Mouse (Mus musculus): Measurements from ENCODE around the gene Prkcq. TPM values are rescaled to one million over a fixed set of nuclear protein-coding genes. Genes with fewer than 3 reads are reported as not detected.

Prkcq gene
- polyA plus RNA-seq (2014; fragmentation: Nextera tagmentation; extraction: Ambion mirVana): 11.9 and 13.0 TPM in 2 replicates

DNA sequence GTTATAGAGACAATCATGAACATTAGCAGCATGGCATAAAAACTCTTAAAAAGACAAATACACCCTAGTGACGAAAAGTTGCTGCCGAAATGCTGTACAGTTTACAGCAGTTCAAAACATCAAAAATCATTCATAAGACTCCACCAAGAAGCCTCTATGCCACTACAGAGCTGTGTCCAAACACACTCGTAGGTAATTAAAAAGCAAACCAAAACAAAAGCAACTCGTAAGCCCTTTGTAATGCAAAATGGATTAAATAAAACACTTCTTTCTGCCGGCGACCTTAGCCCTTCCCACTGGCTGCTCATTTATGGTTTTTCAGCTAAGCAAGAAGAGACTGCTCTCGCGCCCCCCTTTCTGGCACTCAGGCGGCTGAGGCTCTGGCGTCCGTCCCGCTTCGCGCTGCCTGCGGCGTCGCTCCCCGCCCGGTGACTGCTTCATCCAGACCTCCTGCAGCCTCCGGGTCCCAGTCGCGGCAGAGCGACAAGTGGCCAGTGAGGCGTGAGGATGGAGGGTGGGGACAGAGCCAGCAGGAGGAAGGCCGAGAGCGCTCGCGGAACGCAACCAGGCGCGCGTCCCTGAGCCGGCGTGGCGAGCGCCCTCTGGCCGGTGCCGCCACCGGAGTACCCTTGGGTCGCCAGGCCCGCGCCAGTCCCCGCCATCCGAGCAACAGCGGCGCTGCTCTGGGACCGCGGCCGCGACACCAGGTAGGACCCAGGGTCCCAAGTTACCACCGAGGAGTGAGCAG, at the start of gene Prkcq:
TSS of gene Prkcq (plus strand) at position 355 of the 748 bp plus-strand sequence.
- H3K4me1 ChIP-seq (replicated peaks; ENCODE audit: control insufficient read depth, insufficient read depth, low read length): peaks cover 3% of the 10 kb centered on the region
- no peaks in the 10 kb centered on the region for H3K9me3 ChIP-seq (ENCODE audit: control insufficient read depth, low read length)
- H3K4me3 ChIP-seq (ENCODE audit: low read depth, low read length): peak within 1 kb of the TSS; percentile 53
- peak within 1 kb of the TSS; percentile 73 for H3K4me2 ChIP-seq
- ATAC-seq (replicated peaks; ENCODE audit: low FRiP score) (peak; percentile 82), DNase-seq (ENCODE audit: low spot score) (peak; percentile 69)
- WGBS: 3% methylated on average over 51 of the region's 51 CpGs
- H3K9ac ChIP-seq (ENCODE audit: low read depth, low read length): peak within 1 kb of the TSS; percentile 58
- H3K27ac ChIP-seq (ENCODE audit: low read depth, low read length): peak within 1 kb of the TSS; percentile 62
- no peaks in the 10 kb centered on the region for H3K27me3 ChIP-seq (replicated peaks; ENCODE audit: control insufficient read depth, insufficient read depth, low read length)
- H3K36me3 ChIP-seq (ENCODE audit: control insufficient read depth, insufficient read depth, low read length): no peaks in the 10 kb centered on the region

GRCm38 (mm10) chr2:11130881-11131280, 41.0 kb upstream of the Prkcq start:
- Histone ChIP-seq H3K9ac (ENCODE audit: low read depth, low read length) (no peak overlapping the region), H3K4me3 (ENCODE audit: low read depth, low read length) (no peak overlapping the region), H3K9me3 (ENCODE audit: control insufficient read depth, low read length) (no peaks in the 10 kb centered on the region), H3K36me3 (ENCODE audit: control insufficient read depth, insufficient read depth, low read length) (no peaks in the 10 kb centered on the region), H3K4me1 (replicated peaks; ENCODE audit: control insufficient read depth, insufficient read depth, low read length) (no peaks in the 10 kb centered on the region), H3K27ac (ENCODE audit: low read depth, low read length) (no peak overlapping the region), H3K4me2 (no peak overlapping the region), H3K27me3 (replicated peaks; ENCODE audit: control insufficient read depth, insufficient read depth, low read length) (no peaks in the 10 kb centered on the region)
- ATAC-seq (replicated peaks; ENCODE audit: low FRiP score) (no peak), DNase-seq (ENCODE audit: low spot score) (no peak)
- WGBS: 87% methylated on average over 12 of the region's 12 CpGs

DNA sequence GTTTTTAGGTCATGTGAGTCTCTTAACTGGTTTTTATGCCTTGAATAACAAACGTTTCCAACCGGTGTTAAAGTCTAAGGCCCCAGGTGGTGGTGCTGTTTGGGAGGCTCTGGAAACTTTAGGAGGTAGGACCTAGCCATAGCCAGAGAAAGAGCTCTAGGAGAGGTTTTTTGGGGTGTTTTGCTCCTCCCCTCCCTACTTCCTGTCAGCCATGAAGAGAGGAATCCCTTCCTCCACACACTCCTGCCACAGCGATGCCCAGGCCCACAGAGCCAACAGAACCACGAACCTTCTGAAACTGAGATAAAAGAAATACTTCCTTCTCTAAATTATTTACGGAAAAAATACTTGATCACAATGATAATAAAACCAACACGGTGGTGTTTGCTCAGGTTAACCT, 36.2 kb upstream of the Prkcq start:
- H3K9ac ChIP-seq (ENCODE audit: low read depth, low read length): no peak overlapping the region
- 40% methylated on average over 6 of the region's 6 CpGs for WGBS
- H3K4me2 ChIP-seq: no peak overlapping the region
- DNase-seq (ENCODE audit: low spot score): no peak
- no peaks in the 10 kb centered on the region for H3K9me3 ChIP-seq (ENCODE audit: control insufficient read depth, low read length)
- H3K4me1 ChIP-seq (replicated peaks; ENCODE audit: control insufficient read depth, insufficient read depth, low read length): no peaks in the 10 kb centered on the region
- H3K4me3 ChIP-seq (ENCODE audit: low read depth, low read length): no peak overlapping the region
- no peaks in the 10 kb centered on the region for H3K36me3 ChIP-seq (ENCODE audit: control insufficient read depth, insufficient read depth, low read length)
- ATAC-seq (replicated peaks; ENCODE audit: low FRiP score): no peak
- H3K27me3 ChIP-seq (replicated peaks; ENCODE audit: control insufficient read depth, insufficient read depth, low read length): no peaks in the 10 kb centered on the region
- no peak overlapping the region for H3K27ac ChIP-seq (ENCODE audit: low read depth, low read length)

DNA sequence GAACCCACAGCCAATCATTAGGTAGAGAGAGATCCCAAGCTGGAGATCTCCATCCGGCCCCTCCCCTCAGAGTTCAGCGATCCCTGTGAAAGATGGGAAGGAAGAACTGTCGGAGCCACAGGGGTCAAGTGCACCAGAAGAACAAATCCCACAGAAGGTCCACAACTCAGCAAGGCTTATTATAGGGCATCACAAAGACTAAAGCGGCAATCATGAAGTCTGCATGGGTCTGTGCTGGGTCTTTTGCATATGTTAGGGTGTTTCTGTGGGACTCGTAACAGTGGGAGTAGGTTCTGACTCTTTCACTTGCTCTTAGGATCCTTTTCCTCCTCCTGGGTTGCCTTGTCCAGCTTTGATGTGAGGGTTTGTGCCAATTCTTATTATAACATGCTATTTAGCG, 33.8 kb upstream of the Prkcq start:
- ATAC-seq (replicated peaks; ENCODE audit: low FRiP score) (no peak), DNase-seq (ENCODE audit: low spot score) (no peak)
- no peaks in the 10 kb centered on the region for H3K4me1 ChIP-seq (replicated peaks; ENCODE audit: control insufficient read depth, insufficient read depth, low read length)
- H3K4me2 ChIP-seq: no peak overlapping the region
- H3K9ac ChIP-seq (ENCODE audit: low read depth, low read length): no peak overlapping the region
- no peaks in the 10 kb centered on the region for H3K27me3 ChIP-seq (replicated peaks; ENCODE audit: control insufficient read depth, insufficient read depth, low read length)
- H3K27ac ChIP-seq (ENCODE audit: low read depth, low read length): no peak overlapping the region
- H3K4me3 ChIP-seq (ENCODE audit: low read depth, low read length): no peak overlapping the region
- H3K9me3 ChIP-seq (ENCODE audit: control insufficient read depth, low read length): no peaks in the 10 kb centered on the region
- 82% methylated on average over 6 of the region's 6 CpGs for WGBS
- no peaks in the 10 kb centered on the region for H3K36me3 ChIP-seq (ENCODE audit: control insufficient read depth, insufficient read depth, low read length)

DNA sequence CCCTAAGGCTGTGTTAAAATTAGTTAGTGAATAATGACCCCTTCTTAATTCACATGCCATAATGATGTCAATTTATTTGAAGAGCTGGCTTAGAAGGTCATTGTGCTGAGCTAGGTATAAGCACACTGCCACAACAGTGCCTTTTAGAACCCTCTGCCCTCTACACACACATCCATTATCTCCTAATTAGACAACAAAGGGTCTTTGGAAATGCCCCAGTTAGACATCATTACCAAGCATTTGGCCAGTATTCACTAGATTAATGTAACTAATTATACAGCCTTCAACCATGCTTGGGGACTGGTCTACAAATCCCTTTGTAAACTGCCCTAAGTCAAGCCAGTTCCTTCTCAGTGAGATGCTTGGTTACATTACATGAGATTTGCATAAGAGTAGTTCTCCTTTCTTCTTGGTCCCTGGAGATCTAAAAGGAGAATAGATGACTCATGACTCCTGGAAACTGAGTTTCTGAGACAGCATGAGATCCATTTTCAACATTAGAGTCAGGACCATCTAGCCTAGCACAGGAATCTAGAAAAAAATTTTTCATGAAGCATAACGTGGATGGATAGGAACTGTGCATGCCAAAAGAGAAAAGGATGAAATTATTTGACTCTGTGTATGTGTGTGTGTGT, 32.3 kb upstream of the Prkcq start:
- no peaks in the 10 kb centered on the region for H3K4me1 ChIP-seq (replicated peaks; ENCODE audit: control insufficient read depth, insufficient read depth, low read length)
- no peaks in the 10 kb centered on the region for H3K27me3 ChIP-seq (replicated peaks; ENCODE audit: control insufficient read depth, insufficient read depth, low read length)
- no peak overlapping the region for H3K27ac ChIP-seq (ENCODE audit: low read depth, low read length)
- no peak overlapping the region for H3K4me3 ChIP-seq (ENCODE audit: low read depth, low read length)
- ATAC-seq (replicated peaks; ENCODE audit: low FRiP score) (no peak), DNase-seq (ENCODE audit: low spot score) (no peak)
- no peaks in the 10 kb centered on the region for H3K36me3 ChIP-seq (ENCODE audit: control insufficient read depth, insufficient read depth, low read length)
- 68% methylated on average over 1 of the region's 1 CpGs for WGBS
- no peak overlapping the region for H3K9ac ChIP-seq (ENCODE audit: low read depth, low read length)
- no peak overlapping the region for H3K4me2 ChIP-seq
- H3K9me3 ChIP-seq (ENCODE audit: control insufficient read depth, low read length): no peaks in the 10 kb centered on the region

DNA sequence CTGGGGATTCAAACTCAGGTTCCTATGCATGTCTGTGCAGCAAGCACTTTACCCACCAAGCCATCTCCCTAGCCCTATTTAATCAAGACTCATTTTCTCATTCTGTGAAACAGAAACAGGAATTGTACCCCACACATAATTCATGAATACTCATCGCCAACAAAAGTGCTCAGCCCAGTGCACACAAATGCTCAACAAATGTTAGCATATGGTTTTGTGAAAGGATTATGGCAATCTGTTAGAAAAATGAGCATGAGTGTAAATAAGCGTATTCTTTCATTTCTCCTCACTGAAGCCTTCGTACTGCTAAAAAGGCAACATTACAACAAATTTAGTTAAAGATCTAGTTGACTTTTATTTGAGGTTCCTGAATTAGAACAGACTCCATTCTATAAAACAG, 31.5 kb upstream of the Prkcq start:
- no peak overlapping the region for H3K4me2 ChIP-seq
- no peak overlapping the region for H3K27ac ChIP-seq (ENCODE audit: low read depth, low read length)
- no peak overlapping the region for H3K4me3 ChIP-seq (ENCODE audit: low read depth, low read length)
- H3K9ac ChIP-seq (ENCODE audit: low read depth, low read length): no peak overlapping the region
- ATAC-seq (replicated peaks; ENCODE audit: low FRiP score): no peak
- H3K27me3 ChIP-seq (replicated peaks; ENCODE audit: control insufficient read depth, insufficient read depth, low read length): no peaks in the 10 kb centered on the region
- no peaks in the 10 kb centered on the region for H3K36me3 ChIP-seq (ENCODE audit: control insufficient read depth, insufficient read depth, low read length)
- H3K4me1 ChIP-seq (replicated peaks; ENCODE audit: control insufficient read depth, insufficient read depth, low read length): no peaks in the 10 kb centered on the region
- no peaks in the 10 kb centered on the region for H3K9me3 ChIP-seq (ENCODE audit: control insufficient read depth, low read length)
- DNase-seq (ENCODE audit: low spot score): no peak
- WGBS: 92% methylated on average over 3 of the region's 3 CpGs

GRCm38 (mm10) chr2:11149091-11149490, 22.8 kb upstream of the Prkcq start:
- no peaks in the 10 kb centered on the region for H3K9me3 ChIP-seq (ENCODE audit: control insufficient read depth, low read length)
- H3K4me3 ChIP-seq (ENCODE audit: low read depth, low read length): no peak overlapping the region
- no peak overlapping the region for H3K9ac ChIP-seq (ENCODE audit: low read depth, low read length)
- H3K4me2 ChIP-seq: no peak overlapping the region
- H3K36me3 ChIP-seq (ENCODE audit: control insufficient read depth, insufficient read depth, low read length): no peaks in the 10 kb centered on the region
- no peaks in the 10 kb centered on the region for H3K27me3 ChIP-seq (replicated peaks; ENCODE audit: control insufficient read depth, insufficient read depth, low read length)
- WGBS: 83% methylated on average over 4 of the region's 4 CpGs
- DNase-seq (ENCODE audit: low spot score) (no peak), ATAC-seq (replicated peaks; ENCODE audit: low FRiP score) (no peak)
- H3K27ac ChIP-seq (ENCODE audit: low read depth, low read length): no peak overlapping the region
- H3K4me1 ChIP-seq (replicated peaks; ENCODE audit: control insufficient read depth, insufficient read depth, low read length): no peaks in the 10 kb centered on the region

- DNase-seq (ENCODE audit: low spot score) (no peak), ATAC-seq (replicated peaks; ENCODE audit: low FRiP score) (no peak)
- Histone ChIP-seq H3K27ac (ENCODE audit: low read depth, low read length) (no peak overlapping the region), H3K27me3 (replicated peaks; ENCODE audit: control insufficient read depth, insufficient read depth, low read length) (no peaks in the 10 kb centered on the region), H3K36me3 (ENCODE audit: control insufficient read depth, insufficient read depth, low read length) (no peaks in the 10 kb centered on the region), H3K4me3 (ENCODE audit: low read depth, low read length) (no peak overlapping the region), H3K9ac (ENCODE audit: low read depth, low read length) (no peak overlapping the region), H3K9me3 (ENCODE audit: control insufficient read depth, low read length) (no peaks in the 10 kb centered on the region), H3K4me2 (no peak overlapping the region), H3K4me1 (replicated peaks; ENCODE audit: control insufficient read depth, insufficient read depth, low read length) (no peaks in the 10 kb centered on the region)
- 75% methylated on average over 7 of the region's 7 CpGs for WGBS
Observed at GRCm38 (mm10) chr2:11150975-11151374, 20.9 kb upstream of the Prkcq start.

All from liver, embryonic 11.5 days (tissue).